Mouse (Mus musculus) 3134 (cell line): Measurements from ENCODE around the gene 4931409K22Rik.
"Not testable (repeated sequence)": the region's sequence is repeated elsewhere in the genome, so short reads cannot be mapped to it uniquely, and the experiment has no call there.

Experiments
- DNase-seq: peaks from one replicate; pipeline ENCODE4 v3.0.0-alpha.2; 2011; ENCODE audit warnings: low spot score; ENCODE audit not compliant: insufficient read length; ENCODE audit errors: extremely low read depth

Gene 4931409K22Rik

GRCm38 (mm10) chr5:24593928-24594327 lies 37.3 kb upstream of the 4931409K22Rik start:
- DNase-seq, result no peak

DNA sequence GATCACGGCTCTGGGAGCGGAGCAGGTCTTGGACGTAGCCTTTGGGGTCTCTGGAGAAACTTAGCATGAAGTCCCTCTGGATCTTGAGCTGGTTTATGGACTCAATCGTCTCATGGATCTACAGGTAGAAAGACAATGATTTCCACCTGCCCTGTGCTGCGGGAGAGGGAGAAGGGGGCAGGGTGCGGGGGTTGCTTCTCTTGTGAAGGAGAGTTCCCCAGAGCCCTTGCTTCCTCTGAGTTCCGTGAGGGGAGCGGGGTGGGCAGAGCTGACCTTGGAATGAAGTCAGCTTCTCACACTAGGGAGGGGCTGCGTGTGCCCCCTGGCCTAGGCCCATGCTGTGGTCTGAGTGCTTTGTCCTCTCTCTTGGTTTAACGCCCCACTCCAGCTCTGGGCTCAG lies 36.6 kb upstream of the 4931409K22Rik start:
- DNase-seq, result no peak

- DNase-seq, result no peak
Measured at GRCm38 (mm10) chr5:24592471-24593160, 36.0 kb upstream of the 4931409K22Rik start.

DNA sequence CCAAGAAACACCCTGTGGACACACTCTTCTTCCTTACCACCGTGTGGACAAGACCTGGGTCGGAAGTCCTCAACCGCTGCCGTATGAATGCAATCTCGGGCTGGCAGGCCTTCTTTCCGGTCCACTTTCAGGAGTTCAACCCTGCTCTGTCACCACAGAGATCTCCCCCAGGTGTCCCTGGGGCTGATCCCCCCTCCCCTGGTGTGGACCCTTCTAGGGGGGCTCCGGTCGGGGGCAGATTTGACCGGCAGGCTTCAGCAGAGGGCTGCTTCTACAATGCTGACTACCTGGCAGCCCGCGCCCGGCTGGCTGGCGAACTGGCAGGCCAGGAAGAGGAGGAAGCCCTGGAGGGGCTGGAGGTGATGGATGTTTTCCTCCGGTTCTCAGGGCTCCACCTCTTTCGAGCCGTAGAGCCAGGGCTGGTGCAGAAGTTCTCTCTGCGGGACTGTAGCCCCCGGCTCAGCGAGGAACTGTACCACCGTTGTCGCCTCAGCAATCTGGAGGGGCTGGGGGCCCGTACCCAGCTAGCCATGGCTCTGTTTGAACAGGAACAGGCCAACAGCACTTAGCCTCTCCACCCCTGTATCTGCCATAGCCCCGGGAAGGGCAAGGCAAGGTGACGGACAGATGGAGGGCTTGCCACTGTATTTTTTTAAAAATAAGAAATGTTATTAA lies 35.3 kb upstream of the 4931409K22Rik start:
- DNase-seq, result no peak

DNA sequence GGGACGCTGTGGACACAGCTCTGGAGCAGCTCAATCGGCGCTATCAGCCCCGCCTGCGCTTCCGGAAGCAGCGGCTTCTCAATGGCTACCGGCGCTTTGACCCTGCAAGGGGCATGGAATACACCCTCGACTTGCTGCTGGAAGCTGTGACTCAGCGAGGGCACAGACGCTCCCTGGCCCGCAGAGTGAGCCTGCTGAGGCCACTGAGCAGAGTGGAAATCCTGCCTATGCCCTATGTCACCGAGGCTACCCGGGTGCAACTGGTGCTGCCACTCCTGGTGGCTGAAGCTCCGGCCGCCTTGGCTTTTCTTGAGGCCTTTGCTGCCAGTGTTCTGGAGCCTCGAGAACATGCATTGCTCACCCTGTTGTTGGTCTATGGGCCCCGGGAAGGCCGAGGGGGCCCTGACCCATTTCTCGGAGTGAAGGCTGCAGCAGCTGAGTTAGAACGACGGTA lies 34.7 kb upstream of the 4931409K22Rik start:
- no peak for DNase-seq

DNA sequence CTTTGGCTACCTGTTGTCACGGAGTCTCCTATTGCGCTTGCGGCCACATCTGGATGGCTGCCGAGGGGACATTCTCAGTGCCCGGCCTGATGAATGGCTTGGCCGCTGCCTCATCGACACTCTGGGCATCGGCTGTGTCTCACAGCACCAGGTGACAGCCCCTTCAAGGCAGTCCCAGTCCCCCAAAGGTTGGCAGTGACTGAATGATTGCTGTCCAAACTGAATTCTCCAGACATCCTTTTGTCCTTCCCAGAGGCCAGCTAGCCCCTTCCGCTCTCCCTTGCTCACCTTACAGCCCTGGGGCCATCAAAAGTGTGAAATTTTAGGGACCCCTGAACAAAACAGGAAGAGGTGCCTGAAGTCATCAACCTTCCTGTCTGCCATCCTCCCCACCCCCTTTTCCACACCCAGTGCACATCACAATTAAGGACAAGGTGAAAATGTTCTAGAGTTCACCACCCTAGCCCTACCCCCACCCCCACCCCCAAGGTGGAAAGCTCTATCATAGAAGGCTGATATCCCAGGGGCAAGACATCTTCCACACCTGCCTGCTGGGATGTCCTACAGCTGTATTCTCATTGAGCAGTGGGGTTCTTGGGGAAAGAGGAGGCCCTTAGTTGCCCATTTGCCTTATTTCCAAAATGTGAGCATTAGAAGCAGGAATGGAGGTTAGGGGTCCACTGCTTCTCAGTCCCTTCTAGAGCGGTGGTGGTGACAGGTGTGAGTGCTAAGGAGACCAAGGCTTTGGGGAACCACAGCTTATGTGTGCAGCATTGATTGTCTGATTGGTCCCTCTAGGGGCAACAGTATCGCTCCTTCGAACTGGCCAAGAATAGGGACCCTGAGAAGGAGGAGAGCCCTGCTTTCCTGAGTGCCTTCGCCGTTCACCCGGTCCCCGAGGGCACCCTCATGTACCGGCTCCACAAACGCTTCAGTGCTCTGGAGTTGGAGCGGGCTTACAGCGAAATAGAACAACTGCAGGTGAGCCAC lies 33.2 kb upstream of the 4931409K22Rik start:
- no peak for DNase-seq

DNA sequence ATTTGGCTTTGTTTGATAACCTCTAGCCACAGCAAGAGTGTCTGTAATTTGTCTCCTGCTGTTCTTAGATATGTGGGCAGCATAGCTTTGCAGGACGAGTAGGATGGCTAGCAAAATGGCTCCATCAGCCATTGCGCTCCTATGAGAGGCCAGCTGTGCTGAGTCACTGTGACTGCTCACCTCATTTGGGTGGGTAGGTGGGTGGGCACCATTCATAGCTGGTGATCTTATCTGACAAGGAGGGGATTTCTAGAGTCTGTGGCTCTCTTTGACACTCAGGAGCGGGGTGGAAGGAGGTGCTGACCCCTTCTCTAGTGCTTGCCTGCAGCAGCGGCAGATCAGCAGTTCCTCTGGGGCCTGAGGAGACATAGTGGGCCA lies 30.6 kb upstream of the 4931409K22Rik start:
- DNase-seq, result no peak

GRCm38 (mm10) chr5:24586547-24587199 lies 30.1 kb upstream of the 4931409K22Rik start, which contains the start of gene Chpf2:
Gene Chpf2, plus strand, starts transcription at chr5:24586741.
- peak; percentile 77 for DNase-seq

DNA sequence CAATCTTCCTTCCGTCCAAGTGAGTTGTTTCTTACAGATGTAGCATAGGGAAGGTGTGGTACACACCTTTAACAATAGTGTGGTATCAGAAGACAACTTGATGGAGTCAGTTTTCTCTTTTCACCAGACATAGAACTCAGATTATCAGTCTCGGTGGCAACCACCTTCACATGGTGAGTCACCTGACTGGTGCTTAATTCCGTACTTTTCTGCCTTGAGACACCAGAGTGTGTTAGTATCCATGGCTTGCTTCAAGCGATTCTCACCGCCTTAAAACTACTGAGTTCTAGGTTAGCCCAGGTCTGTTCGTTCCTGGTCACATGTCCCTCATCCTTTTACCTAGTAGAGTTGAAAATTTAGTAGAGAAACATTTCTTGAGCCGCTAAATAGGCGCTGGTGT lies 29.5 kb upstream of the 4931409K22Rik start:
- DNase-seq, result no peak

DNA sequence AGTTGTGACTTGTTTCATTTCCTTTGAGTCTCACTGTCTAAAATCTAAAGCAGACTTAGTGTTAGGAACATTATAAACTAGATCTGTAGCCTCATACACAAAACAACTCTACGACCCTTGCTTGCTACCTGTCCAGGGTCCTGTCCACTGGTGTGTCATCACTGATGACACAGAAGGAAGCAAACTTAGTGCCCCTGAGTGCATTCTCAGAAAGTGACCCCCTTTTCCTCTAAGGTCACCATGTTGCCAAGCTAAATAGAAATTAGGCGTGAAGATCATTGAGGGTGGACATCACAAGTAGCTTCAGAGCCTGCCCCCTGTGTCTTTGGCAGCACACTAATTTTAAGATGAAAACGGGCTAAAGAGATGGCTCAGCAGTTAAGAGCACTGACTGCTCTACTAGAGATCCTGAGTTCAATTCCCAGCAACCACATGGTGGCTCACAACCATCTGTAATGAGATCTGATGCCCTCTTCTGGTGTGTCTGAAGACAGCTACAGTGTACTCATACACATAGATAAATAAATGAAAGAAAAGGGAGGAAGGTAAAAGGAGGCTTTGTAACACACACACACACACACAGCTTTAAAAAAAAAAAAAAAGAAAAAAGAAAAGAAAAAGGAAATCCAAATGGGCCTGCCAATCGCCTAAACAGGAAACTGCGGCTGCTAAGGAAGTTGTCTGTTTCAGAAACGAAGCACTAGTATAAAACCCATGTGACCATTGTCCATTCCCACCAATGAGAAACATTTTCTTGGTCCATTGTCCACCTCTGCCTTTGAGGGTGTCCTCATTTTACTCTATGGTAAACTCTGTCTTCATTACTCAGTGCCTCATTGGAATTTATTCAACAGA lies 21.7 kb upstream of the 4931409K22Rik start:
- no peak for DNase-seq

GRCm38 (mm10) chr5:24577183-24577929 lies 20.7 kb upstream of the 4931409K22Rik start, which contains the start of gene Abcf2:
Gene Abcf2, minus strand, starts transcription at chr5:24577467.
- peak; percentile 100 for DNase-seq

DNA sequence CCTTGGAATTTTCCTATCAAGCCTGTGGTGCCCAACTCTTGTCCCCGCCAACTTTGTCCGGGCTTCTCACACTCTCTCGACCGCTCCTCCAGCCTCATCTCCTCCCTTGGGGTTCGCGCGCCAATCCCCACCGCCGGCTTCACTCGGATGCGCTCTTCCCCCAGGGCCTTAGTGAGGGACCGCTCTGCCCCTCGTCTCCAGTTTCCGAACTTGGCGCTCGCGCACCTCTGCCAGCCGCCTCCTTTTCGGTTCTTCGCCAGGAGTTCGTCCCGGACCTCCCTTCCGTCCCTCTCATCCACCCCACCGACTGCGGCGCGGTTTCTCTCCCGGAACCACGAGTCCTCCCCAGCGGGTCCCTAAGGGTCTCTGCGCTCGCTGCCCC lies 20.2 kb upstream of the 4931409K22Rik start:
- DNase-seq, result no peak

GRCm38 (mm10) chr5:24575948-24576347 lies 19.3 kb upstream of the 4931409K22Rik start:
- DNase-seq, result no peak

DNA sequence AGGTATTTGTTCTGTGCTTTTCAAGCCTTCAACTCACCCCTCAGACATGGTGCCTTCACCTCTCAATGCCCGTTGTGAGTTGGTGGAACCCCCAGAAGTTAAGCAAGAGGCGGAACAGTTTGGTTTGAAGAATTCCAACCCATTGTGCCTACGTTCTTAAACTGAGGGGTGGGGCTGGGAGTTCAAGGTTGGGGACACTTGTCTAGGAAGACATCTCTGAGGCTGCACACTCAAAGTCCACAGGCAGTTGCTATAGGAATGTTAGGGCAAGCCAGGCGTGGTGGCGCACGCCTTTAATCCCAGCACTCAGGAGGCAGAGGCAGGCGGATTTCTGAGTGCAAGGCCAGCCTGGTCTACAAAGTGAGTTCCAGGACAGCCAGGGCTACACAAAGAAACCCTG lies 1.3 kb downstream of the 4931409K22Rik start:
- not testable (repeated sequence) for DNase-seq

GRCm38 (mm10) chr5:24553621-24554244 lies 2.9 kb downstream of the 4931409K22Rik start:
- no peak for DNase-seq

GRCm38 (mm10) chr5:24551317-24551688 lies 5.3 kb downstream of the 4931409K22Rik start:
- DNase-seq, result no peak

GRCm38 (mm10) chr5:24550598-24551316 lies 5.9 kb downstream of the 4931409K22Rik start:
- DNase-seq, result no peak

DNA sequence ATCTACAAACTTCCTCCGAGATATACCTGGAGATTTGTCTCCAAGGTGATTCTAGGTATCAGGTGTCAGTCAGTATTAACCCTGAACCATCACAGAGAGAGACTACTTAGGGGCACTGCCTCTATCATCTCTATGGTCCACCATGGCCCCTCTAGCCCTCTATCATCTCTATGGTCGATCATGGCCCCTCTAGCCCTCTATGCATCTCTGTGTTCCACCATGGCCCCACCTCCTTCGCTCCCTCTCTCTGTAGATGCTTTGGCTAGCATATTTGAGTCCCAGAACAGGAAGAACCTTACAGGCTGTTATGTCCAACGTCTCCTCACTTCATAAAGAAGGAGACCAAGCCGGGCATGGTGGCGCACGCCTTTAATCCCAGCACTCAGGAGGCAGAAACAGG lies 14.0 kb downstream of the 4931409K22Rik start:
- DNase-seq, result no peak
